Mouse (Mus musculus) liver, adult 2 months (tissue): ENCODE data around the gene Gm21698.
"Not testable (repeated sequence)": the region's sequence is repeated elsewhere in the genome, so short reads cannot be mapped to it uniquely, and the experiment has no call there.

Experiments
- CTCF ChIP-seq: fragments of 200-500 bp; IDR thresholded peaks from 2 replicates; pipeline ENCODE4 v1.5.1; 2011; ENCODE audit warnings: low read depth, low read length, control low read depth
- POLR2A ChIP-seq: fragments of 200-500 bp; IDR thresholded peaks from 2 replicates; pipeline ENCODE4 v1.6.1; 2011; ENCODE audit warnings: low read length, control low read depth; ENCODE audit not compliant: insufficient read depth; ENCODE audit errors: extremely low read depth

DNA sequence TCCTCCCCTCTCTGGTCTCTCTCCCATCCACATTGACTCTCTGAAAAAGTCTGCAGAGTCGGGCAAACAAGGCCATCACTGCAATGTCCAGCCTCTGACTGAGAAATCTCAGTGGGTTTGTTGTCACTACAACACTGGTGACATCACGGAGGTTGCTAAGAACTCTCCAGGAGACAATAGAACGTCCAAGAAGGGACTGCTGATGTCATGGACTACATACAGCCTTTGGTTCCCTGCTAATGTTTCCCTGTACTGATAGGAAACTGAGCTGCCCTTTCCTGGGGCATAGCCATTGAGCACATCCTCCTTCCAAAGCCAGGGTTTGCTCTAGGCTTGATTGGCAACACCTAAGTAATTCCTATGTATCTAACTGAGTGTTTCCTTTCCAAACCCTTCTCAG lies 34.4 kb upstream of the Gm21698 start, which contains the start of gene Gm5862:
- not testable (repeated sequence) for TF ChIP-seq CTCF, POLR2A
